Mouse (Mus musculus): ENCODE results near the gene Rest.

DNA sequence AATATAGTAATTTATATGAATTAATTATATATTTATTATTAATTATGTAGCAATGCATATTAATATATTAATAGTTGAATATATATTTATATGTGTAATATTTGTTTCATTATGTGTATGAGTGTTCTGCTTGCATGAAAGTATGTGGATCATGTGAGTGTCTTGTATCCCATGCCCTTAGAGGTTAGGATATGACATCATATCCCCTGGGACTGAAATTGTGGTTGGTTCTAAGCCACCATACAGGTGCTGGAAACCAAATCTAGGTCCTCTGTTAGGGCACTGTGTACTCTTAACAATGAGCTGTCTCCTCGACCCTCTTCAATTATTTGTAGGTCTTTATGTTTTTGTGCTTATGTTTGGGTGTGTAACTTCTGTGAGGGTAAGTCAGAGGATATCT, 12.1 kb upstream of the Rest start:
- TF ChIP-seq CTCF (IDR thresholded peaks at IDR 0.05; ENCODE audit: insufficient read depth, low read length) (no peak), POLR2A (IDR thresholded peaks at IDR 0.05; ENCODE audit: borderline replicate concordance, extremely low read depth, low read depth, low read length) (no peak)
